Mouse (Mus musculus) effector memory CD4-positive, alpha-beta T cell, adult 5 months (primary cell): ENCODE measurements around the gene Rpl10. TPM values are rescaled to one million over a fixed set of nuclear protein-coding genes. Genes with fewer than 3 reads are reported as not detected.

ENCODE experiments used
- polyA plus RNA-seq: library from polyadenylated mRNA; unstranded; fragments of 100-300 nt; shearing (Covaris generic); gene quantifications from one replicate; pipeline ENCODE4 v1.2.1, GENCODE M21; 2017

The Rpl10 gene
- polyA plus RNA-seq, result 119 TPM

DNA sequence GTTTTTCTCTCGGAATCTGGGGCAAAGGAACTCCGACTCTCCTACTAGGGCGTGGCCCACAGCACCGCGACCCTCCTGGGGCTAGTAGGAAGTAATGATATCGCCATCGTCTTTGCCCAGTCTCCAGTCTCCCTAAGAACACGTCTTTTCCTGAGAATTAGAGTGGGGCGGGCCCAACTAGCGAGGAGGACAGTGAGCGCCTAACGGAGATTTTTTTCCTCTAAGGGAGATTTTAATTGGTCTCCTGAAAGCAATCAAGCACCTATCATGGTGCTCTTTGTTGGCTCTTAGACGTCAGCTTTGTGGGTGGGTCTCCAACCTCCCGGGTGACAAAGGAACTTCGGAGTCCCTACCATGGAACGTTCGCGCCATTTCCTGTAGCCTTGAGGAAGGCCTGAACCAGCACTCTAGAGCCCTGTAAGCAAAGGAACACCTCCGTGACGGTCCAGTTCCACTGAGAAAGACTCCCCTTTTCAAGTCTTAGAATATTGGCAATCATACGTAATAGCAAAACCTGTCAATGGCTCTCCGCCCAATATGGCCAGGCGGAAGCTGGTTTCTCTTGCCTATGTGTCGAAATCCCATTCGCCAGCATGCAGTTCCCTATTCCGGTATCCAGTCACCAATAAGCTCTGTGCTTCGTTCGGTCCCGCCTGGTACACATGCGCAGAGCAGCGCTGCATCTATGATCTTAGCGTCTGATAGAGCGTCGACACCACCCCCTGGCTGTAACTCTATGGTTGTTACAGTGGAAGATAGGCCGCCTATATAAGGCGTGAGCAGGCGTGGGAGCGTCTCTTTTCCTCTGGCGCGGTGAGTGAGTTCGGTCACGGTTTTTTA, at the start of gene Rpl10:
Gene Rpl10 (plus strand): TSS at position 751 of the 840 bp plus-strand sequence.

DNA sequence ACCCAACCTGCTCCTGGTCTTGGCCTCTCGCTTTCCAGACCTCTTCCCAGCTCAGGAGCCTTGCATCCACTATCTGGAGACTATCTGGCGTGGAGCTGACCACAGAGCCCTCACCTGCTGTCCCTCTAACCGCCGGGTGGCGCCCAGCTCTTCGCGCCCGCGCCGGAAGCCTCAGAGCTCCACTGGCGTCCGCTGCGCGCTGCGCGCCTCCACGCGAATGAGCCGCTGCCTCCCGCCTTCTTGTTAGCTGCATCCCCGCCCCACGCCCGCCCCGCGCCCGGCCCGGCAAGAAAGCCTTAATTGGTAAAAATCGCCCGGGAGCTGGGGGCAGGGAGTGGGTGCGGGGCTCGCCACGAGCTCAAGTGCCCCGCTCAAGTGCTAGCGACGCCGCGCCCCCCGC, 21.0 kb upstream of the Rpl10 start, which contains the start of gene Flna:
Gene Flna (minus strand): TSS at position 206 of the 400 bp plus-strand sequence.

DNA sequence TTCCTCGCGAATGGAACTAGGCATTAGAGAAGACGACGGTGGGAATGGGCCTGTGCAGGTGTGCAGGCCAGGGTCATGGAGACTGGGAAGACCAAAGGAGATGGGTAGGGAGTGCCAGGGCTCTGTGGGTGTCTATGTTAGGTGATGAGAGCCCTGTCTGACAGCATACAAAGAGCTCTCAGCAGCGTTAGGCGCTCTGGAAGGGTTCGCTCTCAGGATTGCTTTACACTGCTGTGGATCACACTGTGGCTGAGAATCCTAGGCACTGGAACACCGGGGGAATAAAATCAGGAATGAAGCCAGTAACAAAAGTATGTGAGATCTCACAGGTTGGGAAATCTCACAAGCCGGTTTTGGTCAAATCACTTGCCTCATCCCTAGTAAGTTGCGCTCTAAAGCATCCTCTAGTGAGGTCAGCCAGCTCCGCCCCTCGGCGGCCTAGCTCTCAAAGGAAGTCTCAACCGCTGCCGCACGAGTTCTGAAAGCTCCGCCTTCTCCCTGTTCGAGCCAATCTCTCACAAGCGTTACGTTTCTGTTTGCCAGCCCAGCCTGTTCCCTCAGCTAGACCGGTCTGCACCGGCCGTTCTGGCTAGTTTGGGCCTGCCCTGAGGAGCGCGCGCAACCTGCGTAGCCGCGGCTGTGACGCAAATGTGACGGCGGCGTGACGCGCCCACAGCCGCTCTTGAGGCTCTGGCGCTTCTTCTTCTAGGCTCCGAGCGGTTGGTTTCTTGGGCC, 16.3 kb upstream of the Rpl10 start, which contains the start of gene Emd:
Gene Emd (plus strand): TSS at position 535 of the 735 bp plus-strand sequence.

DNA sequence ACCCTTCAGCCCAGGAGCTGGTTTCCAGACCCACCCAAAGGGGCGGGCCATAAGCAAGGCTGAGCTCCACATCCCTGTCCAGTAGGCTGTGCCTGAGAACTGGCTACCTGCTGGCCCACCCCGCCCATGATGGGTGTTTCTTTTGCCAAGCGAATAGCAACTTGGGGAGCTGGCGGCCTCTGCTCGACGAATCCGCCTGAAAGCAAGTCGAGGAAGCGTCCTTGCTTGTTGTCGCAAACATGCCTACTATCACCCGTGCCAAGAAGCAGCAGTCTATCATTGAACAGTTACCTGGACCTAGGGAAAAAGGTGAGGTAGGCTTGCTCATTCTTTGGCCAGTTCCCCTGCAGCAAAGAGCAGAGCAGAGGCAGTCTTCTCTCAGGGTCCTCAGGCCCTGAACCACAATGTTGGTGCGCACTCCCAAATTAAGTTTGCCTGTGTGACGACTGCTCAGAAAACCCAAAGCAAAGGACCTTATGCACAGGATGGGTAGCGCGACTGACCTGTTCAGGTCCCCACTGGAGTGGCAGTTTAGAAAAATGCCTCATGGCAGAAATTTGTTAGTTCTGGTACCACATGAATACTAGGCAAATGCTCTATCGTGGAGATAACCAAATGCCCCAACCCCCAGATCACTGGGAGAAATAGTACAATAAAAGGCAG, 11.3 kb downstream of the Rpl10 start, which contains the start of the genes Taz and Dnase1l1:
Gene Taz (plus strand): TSS at position 181 of the 663 bp plus-strand sequence.
Gene Dnase1l1 (minus strand): TSS at position 606 of the 663 bp plus-strand sequence.

DNA sequence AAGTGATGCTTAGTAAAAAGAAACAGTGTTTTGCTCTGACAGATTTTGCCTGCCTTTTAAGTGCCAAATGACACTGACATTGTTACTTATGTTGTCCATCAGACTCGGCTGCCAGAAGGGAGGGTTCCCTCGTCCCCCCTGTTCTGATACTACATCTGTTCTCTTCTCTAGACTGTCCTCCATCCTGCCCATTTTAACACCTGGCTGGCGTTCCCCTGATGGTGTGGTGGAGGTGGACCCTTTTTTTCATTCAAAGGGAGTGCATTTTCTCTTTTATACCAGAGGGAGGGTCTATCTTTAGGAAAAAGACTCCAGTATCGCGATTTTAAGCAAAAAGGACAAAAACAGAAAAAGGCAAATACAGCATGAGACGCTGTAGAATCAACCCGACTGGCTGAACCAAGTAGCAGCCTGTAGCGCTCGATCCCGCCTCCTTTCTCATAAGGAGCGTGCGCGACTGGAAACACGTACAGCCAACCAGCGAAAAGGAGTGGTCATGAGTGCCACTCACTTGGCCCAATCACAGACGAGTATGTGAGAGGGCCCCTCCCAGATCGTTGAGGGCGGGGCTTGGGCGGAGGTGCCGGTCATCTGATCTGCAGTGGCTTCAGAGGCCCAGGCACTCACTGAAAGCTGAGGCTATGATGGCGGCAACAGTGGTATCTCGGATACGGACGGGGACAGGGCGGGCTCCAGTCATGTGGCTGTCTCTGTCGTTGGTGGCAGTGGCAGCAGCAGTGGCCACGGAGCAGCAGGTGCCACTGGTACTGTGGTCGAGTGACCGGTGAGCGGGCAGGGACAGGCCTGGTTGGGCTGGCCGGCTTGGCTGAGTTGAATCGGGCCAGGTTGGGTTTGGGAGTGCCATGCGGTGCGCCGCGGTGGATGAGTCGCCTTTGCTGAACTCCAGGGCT, 26.2 kb downstream of the Rpl10 start, which contains the start of gene Atp6ap1:
Gene Atp6ap1 (plus strand): TSS at position 560 of the 911 bp plus-strand sequence.

DNA sequence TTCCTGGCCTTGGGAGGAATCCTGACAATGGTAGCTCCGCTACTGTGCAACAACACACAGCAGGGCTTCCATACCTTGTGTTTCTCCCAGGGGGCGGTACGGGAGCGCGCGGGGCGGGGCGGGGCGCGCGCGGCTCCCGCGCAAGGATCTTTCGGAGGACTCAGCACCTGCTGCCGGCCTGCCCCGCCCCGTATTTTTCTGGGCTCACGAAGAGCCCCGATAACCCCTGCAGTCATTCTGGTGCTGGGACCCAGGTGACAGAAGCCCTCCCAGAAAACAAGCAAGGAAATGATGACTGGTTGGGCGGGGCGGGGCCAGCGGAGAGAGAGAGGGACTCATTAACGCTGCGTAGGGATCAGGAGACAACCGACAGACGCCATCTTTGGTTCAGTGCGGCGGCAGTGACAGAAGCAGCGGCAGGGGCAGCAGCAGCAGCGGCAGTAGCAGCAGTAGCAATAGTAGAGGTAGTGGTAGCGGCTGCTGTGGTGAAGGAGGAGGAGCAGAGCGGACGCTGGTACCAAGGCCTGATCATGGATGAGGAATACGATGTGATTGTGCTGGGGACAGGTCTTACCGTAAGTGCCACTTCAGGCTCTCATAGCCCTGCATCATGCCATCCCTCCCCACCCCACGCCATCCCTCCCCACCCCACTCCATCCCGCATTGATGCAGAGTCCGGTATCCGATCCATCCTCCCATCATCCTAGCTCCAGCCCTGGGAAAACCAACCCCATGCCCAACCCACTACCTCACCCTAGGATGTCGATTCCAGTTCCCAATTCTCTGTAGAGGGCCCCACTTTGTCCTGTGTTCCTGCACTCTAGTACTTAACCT, 34.5 kb downstream of the Rpl10 start, which contains the start of gene Gdi1:
Gene Gdi1 (plus strand): TSS at position 132 of the 834 bp plus-strand sequence.

DNA sequence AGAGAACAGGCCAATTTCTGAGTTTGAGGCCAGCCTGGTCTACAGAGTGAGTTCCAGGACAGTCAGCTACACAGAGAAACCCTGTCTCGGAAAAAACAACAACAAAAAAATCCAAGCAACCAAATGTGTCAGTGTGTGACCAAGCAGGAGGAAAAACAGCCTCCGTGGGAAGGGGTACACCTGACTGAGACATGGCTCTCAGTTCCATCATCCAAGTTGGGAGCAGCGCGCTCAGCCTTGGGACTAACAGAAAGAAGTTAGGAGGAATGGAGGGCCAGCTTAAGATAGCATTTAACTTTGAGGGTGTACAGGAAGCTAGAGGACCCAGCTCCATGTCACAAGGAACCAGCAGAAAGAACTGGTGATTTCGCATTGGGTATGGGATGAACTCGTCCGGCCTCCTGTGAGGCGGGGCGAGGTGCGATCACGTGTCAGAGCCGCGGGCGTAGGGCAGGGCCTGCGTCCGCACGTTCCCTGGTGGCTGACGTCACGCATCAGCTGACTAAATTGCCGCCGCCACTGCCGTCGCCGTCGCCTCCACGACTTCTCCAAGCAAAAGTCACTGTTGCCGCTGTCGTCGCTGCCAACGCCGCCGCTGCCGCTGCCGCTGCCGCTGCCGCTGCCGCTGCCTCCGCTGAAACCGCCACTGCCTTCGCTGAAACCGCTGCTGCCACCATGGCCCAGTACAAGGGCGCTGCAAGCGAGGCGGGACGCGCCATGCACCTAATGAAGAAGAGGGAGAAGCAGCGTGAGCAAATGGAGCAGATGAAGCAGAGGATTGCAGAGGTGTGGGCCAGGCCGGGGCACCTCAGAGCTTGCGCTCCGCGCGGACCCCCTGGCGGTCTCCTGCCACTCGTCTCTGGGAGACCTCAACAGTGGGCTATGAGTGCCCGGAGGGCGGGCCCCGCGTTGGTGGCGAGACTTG, 42.2 kb downstream of the Rpl10 start, which contains the start of gene Fam50a:
Gene Fam50a (plus strand): TSS at position 494 of the 925 bp plus-strand sequence.

Other genes starting within 250 kb of the Rpl10 start
- gene Irak1, start 246.9 kb upstream of the Rpl10 start, polyA plus RNA-seq, result 149 TPM
- not detected for gene Opn1mw, start 143.3 kb upstream of the Rpl10 start, polyA plus RNA-seq
- gene Mecp2, start 135.4 kb upstream of the Rpl10 start, polyA plus RNA-seq, result 51.2 TPM
- not detected for gene Tex28, start 103.0 kb upstream of the Rpl10 start, polyA plus RNA-seq
- gene Tktl1, start 93.6 kb upstream of the Rpl10 start, polyA plus RNA-seq, result 0.25 TPM
- gene Flna, start 21.0 kb upstream of the Rpl10 start, polyA plus RNA-seq, result 366 TPM
- gene Emd, start 16.1 kb upstream of the Rpl10 start, polyA plus RNA-seq, result 154 TPM
- gene Taz, start 11.1 kb downstream of the Rpl10 start, polyA plus RNA-seq, result 104 TPM
- 18.4 TPM for gene Dnase1l1, start 11.5 kb downstream of the Rpl10 start, polyA plus RNA-seq
- 164 TPM for gene Atp6ap1, start 26.3 kb downstream of the Rpl10 start, polyA plus RNA-seq
- 216 TPM for gene Gdi1, start 34.2 kb downstream of the Rpl10 start, polyA plus RNA-seq
- gene Fam50a, start 42.2 kb downstream of the Rpl10 start, polyA plus RNA-seq, result 57.9 TPM
- 3.4 TPM for gene Plxna3, start 58.3 kb downstream of the Rpl10 start, polyA plus RNA-seq
- gene Lage3, start 82.8 kb downstream of the Rpl10 start, polyA plus RNA-seq, result 16.9 TPM
- 32.9 TPM for gene Ubl4a, start 102.4 kb downstream of the Rpl10 start, polyA plus RNA-seq
- gene Slc10a3, start 102.5 kb downstream of the Rpl10 start, polyA plus RNA-seq, result 28.0 TPM
- 14.2 TPM for gene Fam3a, start 122.5 kb downstream of the Rpl10 start, polyA plus RNA-seq
- 39.7 TPM for gene Ikbkg, start 122.5 kb downstream of the Rpl10 start, polyA plus RNA-seq
- 44.5 TPM for gene G6pdx, start 158.4 kb downstream of the Rpl10 start, polyA plus RNA-seq
- not detected for gene Gm6880, start 210.6 kb downstream of the Rpl10 start, polyA plus RNA-seq